Mouse (Mus musculus): ENCODE results near the gene Haus7.

GRCm38 (mm10) chrX:73484870-73485269 is 26.0 kb upstream of the Haus7 start:
- TF ChIP-seq GATA1 (IDR thresholded peaks at IDR 0.05; ENCODE audit: low read length): no peak
- TF ChIP-seq TAL1 (IDR thresholded peaks at IDR 0.05; ENCODE audit: low read length): no peak
